Mouse (Mus musculus) embryonic stem cell, embryonic (primary cell): Measurements from ENCODE around the gene Arf4.

Source experiments
- CTCF ChIA-PET, 4 experiments: fragments of 300-600 bp in 2 of 4; fragments of 350-600 bp in 2 of 4; sonication (Branson Sonifier 250); formaldehyde crosslinking; loops; one replicate each; lab custom pipeline; 2022; ENCODE audit warnings: inconsistent platforms in 2 of 4; lab: Charles Lee
- POLR2A ChIA-PET, 4 experiments: fragments of 300-600 bp in 2 of 4; fragments of 350-600 bp in 2 of 4; sonication (Branson Sonifier 250); formaldehyde crosslinking; loops; one replicate each; lab custom pipeline; 2022; ENCODE audit warnings: antibody characterized with exemption in 4 of 4, inconsistent platforms in 1 of 4; lab: Charles Lee

Gene Arf4

GRCm38 (mm10) chr14:26645989-26646650, 8.2 kb downstream of the Arf4 start:
- POLR2A ChIA-PET = interaction anchor here in 1 of 4 experiments (0.5 to 4.3 kb wide), 4 partner anchors 11 to 180 kb away, joined by 3 to 18 read pairs (median 5); no protein-coding TSS in a partner anchor

GRCm38 (mm10) chr14:26647811-26648210, 9.9 kb downstream of the Arf4 start:
- CTCF ChIA-PET = no interaction called here
- POLR2A ChIA-PET = interaction anchor here in 2 of 4 experiments (0.7 to 4.3 kb wide), 6 partner anchors 8 to 22 kb away, joined by 3 to 18 read pairs (median 4); partner anchors contain the start of gene Pde12 (in 1 of the 2)

More at GRCm38 (mm10) chr14:26645989-26646650, 8.2 kb downstream of the Arf4 start:
- CTCF ChIA-PET = no interaction called here

GRCm38 (mm10) chr14:26651901-26652300, 14.0 kb downstream of the Arf4 start:
- POLR2A ChIA-PET = interaction anchor here (0.6 to 9.3 kb wide), 24 partner anchors 9 to 348 kb away, joined by 3 to 84 read pairs (median 4); partner anchors contain the start of genes Pde12 (in 3 of the 4) and Arf4 (in 1 of the 4)
- CTCF ChIA-PET = interaction anchor here (0.6 to 1.7 kb wide), 10 partner anchors 12 to 378 kb away, joined by 3 to 8 read pairs (median 4); no protein-coding TSS in a partner anchor

GRCm38 (mm10) chr14:26658178-26658577, 20.3 kb downstream of the Arf4 start:
- ChIA-PET POLR2A (interaction anchor here in 3 of 4 experiments (0.7 to 9.3 kb wide), 8 partner anchors 10 to 199 kb away, joined by 3 to 84 read pairs (median 6); partner anchors contain the start of genes Pde12 (in 2 of the 3) and Slmap (in 1 of the 3)), CTCF (interaction anchor here in 1 of 4 experiments (0.6 kb wide), 1 partner anchor 364 kb away, joined by 3 read pairs; no protein-coding TSS in a partner anchor)

GRCm38 (mm10) chr14:26660233-26660632, 22.4 kb downstream of the Arf4 start:
- ChIA-PET POLR2A (interaction anchor here in 1 of 4 experiments (2.2 kb wide), 1 partner anchor 10 kb away, joined by 12 read pairs; the partner anchor contains the start of gene Pde12), CTCF (no interaction called here)

GRCm38 (mm10) chr14:26662016-26662415, 24.1 kb downstream of the Arf4 start:
- POLR2A ChIA-PET = interaction anchor here in 2 of 4 experiments (0.9 to 3.4 kb wide), 5 partner anchors 7 to 28 kb away, joined by 3 to 12 read pairs (median 4); partner anchors contain the start of gene Pde12 (in 2 of the 2)
- CTCF ChIA-PET = interaction anchor here in 2 of 4 experiments (0.6 kb wide), 2 partner anchors 11 to 312 kb away, joined by 3 read pairs; no protein-coding TSS in a partner anchor

GRCm38 (mm10) chr14:26662488-26662887, 24.6 kb downstream of the Arf4 start:
- CTCF ChIA-PET = interaction anchor here in 1 of 4 experiments (0.6 kb wide), 1 partner anchor 311 kb away, joined by 3 read pairs; no protein-coding TSS in a partner anchor
- POLR2A ChIA-PET = interaction anchor here in 1 of 4 experiments (1.0 to 3.4 kb wide), 2 partner anchors 11 to 29 kb away, joined by 4 to 12 read pairs; no protein-coding TSS in a partner anchor

- CTCF ChIA-PET = no interaction called here
- POLR2A ChIA-PET = interaction anchor here in 2 of 4 experiments (0.6 to 3.4 kb wide), 5 partner anchors 8 to 232 kb away, joined by 3 to 12 read pairs (median 4); no protein-coding TSS in a partner anchor
Observed at GRCm38 (mm10) chr14:26663851-26664250, 26.0 kb downstream of the Arf4 start.

- POLR2A ChIA-PET = interaction anchor here (0.8 to 7.1 kb wide), 17 partner anchors 11 to 303 kb away, joined by 3 to 84 read pairs (median 5); partner anchors contain the start of genes Appl1 (in 2 of the 4) and Slmap (in 2 of the 4)
Observed at GRCm38 (mm10) chr14:26667991-26668370, 30.1 kb downstream of the Arf4 start.

GRCm38 (mm10) chr14:26668371-26669291, 30.8 kb downstream of the Arf4 start:
- POLR2A ChIA-PET = interaction anchor here (0.5 to 7.1 kb wide), 49 partner anchors 7 to 1441 kb away, joined by 3 to 84 read pairs (median 3); partner anchors contain the start of genes Appl1 (in 2 of the 4), Slmap (in 2 of the 4), Arf4 (in 1 of the 4) and Il17rd (in 1 of the 4)
- CTCF ChIA-PET = interaction anchor here in 3 of 4 experiments (0.5 to 1.4 kb wide), 6 partner anchors 13 to 361 kb away, joined by 3 to 8 read pairs (median 4); no protein-coding TSS in a partner anchor

More at GRCm38 (mm10) chr14:26667991-26668370, 30.1 kb downstream of the Arf4 start:
- CTCF ChIA-PET = interaction anchor here in 1 of 4 experiments (1.1 kb wide), 1 partner anchor 199 kb away, joined by 3 read pairs; no protein-coding TSS in a partner anchor

GRCm38 (mm10) chr14:26669292-26670073, 31.6 kb downstream of the Arf4 start, which contains the start of gene Pde12:
Gene Pde12, minus strand, starts transcription at chr14:26669883.
- POLR2A ChIA-PET = interaction anchor here (0.5 to 7.1 kb wide), 52 partner anchors 8 to 1442 kb away, joined by 3 to 84 read pairs (median 3); partner anchors contain the start of genes Appl1 (in 2 of the 4), Slmap (in 2 of the 4), Arf4 (in 1 of the 4) and Il17rd (in 1 of the 4)
- CTCF ChIA-PET = interaction anchor here in 3 of 4 experiments (0.5 to 1.4 kb wide), 6 partner anchors 14 to 362 kb away, joined by 3 to 8 read pairs (median 3); no protein-coding TSS in a partner anchor

GRCm38 (mm10) chr14:26670964-26671363, 33.1 kb downstream of the Arf4 start:
- ChIA-PET CTCF (no interaction called here), POLR2A (interaction anchor here in 2 of 4 experiments (0.8 to 7.1 kb wide), 8 partner anchors 10 to 397 kb away, joined by 3 to 84 read pairs (median 12); partner anchors contain the start of gene Arf4 (in 1 of the 2))

- POLR2A ChIA-PET = interaction anchor here in 2 of 4 experiments (0.6 to 7.1 kb wide), 7 partner anchors 11 to 1771 kb away, joined by 3 to 84 read pairs (median 5); no protein-coding TSS in a partner anchor
- CTCF ChIA-PET = interaction anchor here in 1 of 4 experiments (0.6 kb wide), 1 partner anchor 218 kb away, joined by 3 read pairs; no protein-coding TSS in a partner anchor
Observed at GRCm38 (mm10) chr14:26671870-26672615, 34.2 kb downstream of the Arf4 start.

GRCm38 (mm10) chr14:26674476-26675169, 36.7 kb downstream of the Arf4 start:
- CTCF ChIA-PET = interaction anchor here in 2 of 4 experiments (1.0 to 1.9 kb wide), 7 partner anchors 11 to 355 kb away, joined by 3 to 7 read pairs (median 4); no protein-coding TSS in a partner anchor
- POLR2A ChIA-PET = interaction anchor here in 2 of 4 experiments (0.9 to 2.5 kb wide), 15 partner anchors 11 to 435 kb away, joined by 3 to 9 read pairs (median 4); partner anchors contain the start of genes Slmap (in 2 of the 2) and Appl1 (in 1 of the 2)
